Mouse (Mus musculus): Measurements from ENCODE around the gene Cdh4.

DNA sequence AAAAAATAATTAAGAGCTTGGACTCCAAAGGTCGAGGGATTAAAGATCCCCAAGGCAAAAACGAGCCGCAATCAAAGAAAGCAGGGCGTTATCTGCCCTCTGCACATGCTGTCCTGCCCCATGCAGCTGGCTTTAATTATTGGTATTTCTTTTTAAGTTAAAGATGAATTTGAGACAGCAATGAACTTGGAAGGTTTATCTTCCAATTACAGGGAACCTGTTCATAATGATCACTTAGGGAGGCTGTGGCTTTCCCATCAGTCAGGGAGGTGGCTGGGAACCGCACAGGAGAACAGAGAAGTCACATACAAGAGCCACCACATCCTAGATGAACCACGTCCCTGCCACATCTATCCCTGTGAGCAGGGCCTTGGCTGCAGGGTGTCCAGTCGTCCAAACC, 270.5 kb downstream of the Cdh4 start:
- no peak for TF ChIP-seq POLR2A (IDR thresholded peaks at IDR 0.05; ENCODE audit: insufficient read length, low read depth)
- TF ChIP-seq MYOG (IDR thresholded peaks at IDR 0.05; ENCODE audit: control insufficient read depth in 1 of 3, insufficient read depth in 1 of 3, insufficient read length in 2 of 3, low read depth in 2 of 3), result no peak
- no peak for TF ChIP-seq USF1 (IDR thresholded peaks at IDR 0.05; ENCODE audit: low read depth)
- TF ChIP-seq CEBPB (IDR thresholded peaks at IDR 0.05; ENCODE audit: insufficient read depth, poor library complexity, severe bottlenecking), result no peak

All from myocyte (in vitro differentiated cells).